Mouse (Mus musculus) thymus, adult 18-20 months (tissue): ENCODE data around the gene Cers2.

ENCODE experiments used
- DNase-seq, 2 experiments: peaks; one replicate each; pipeline ENCODE4 v3.0.0; 2022; ENCODE audit warnings: mixed read lengths in 2 of 2

Gene Cers2

GRCm38 (mm10) chr3:95290156-95290555 lies 24.4 kb upstream of the Cers2 start:
- no peak for DNase-seq

GRCm38 (mm10) chr3:95291041-95291440 lies 23.6 kb upstream of the Cers2 start:
- no peak for DNase-seq

GRCm38 (mm10) chr3:95292899-95293298 lies 21.7 kb upstream of the Cers2 start:
- DNase-seq, result no peak

GRCm38 (mm10) chr3:95293537-95293936 lies 21.1 kb upstream of the Cers2 start:
- no peak for DNase-seq

- no peak for DNase-seq
These were observed 20.3 kb upstream of the Cers2 start for GRCm38 (mm10) chr3:95294316-95294715.

- DNase-seq, result no peak
These were observed 19.9 kb upstream of the Cers2 start for GRCm38 (mm10) chr3:95294718-95295117.

- DNase-seq, result no peak
These were observed 19.1 kb upstream of the Cers2 start for GRCm38 (mm10) chr3:95295321-95296102.

- DNase-seq, result no peak
These were observed 18.5 kb upstream of the Cers2 start for GRCm38 (mm10) chr3:95296103-95296469.

GRCm38 (mm10) chr3:95298018-95298417 lies 16.6 kb upstream of the Cers2 start:
- DNase-seq, result no peak

- DNase-seq, result no peak
These were observed 13.3 kb upstream of the Cers2 start for GRCm38 (mm10) chr3:95301204-95301796.

- DNase-seq, result no peak
These were observed 8.3 kb upstream of the Cers2 start for GRCm38 (mm10) chr3:95306244-95306643.

GRCm38 (mm10) chr3:95307100-95307499 lies 7.5 kb upstream of the Cers2 start, which contains the start of gene Anxa9:
TSS of gene Anxa9 (minus strand) at chr3:95307176.
- DNase-seq, result no peak

GRCm38 (mm10) chr3:95310496-95310895 lies 4.1 kb upstream of the Cers2 start:
- no peak for DNase-seq

- peak in 1 of 2 experiments; percentile 47 for DNase-seq
These were observed 3.4 kb upstream of the Cers2 start for GRCm38 (mm10) chr3:95310968-95311882.

GRCm38 (mm10) chr3:95312623-95313022 lies 2.0 kb upstream of the Cers2 start:
- no peak for DNase-seq

- DNase-seq, result no peak
These were observed 1.1 kb upstream of the Cers2 start for GRCm38 (mm10) chr3:95313476-95313875.

- DNase-seq, result no peak
These were observed 516 bp upstream of the Cers2 start for GRCm38 (mm10) chr3:95314075-95314474.

- peak; percentile 87 for DNase-seq
These were observed 678 bp downstream of the Cers2 start for GRCm38 (mm10) chr3:95315094-95315843.

- DNase-seq, result no peak
These were observed 1.4 kb downstream of the Cers2 start for GRCm38 (mm10) chr3:95315844-95316550.

GRCm38 (mm10) chr3:95317414-95318080 lies 3.0 kb downstream of the Cers2 start:
- peak; percentile 33 to 42 for DNase-seq

GRCm38 (mm10) chr3:95318548-95318947 lies 4.0 kb downstream of the Cers2 start:
- DNase-seq, result no peak
